Mouse (Mus musculus) kidney, postnatal 14 days (tissue): ENCODE measurements around the gene Smarcc2.
A peak's percentile ranks its signal among the peaks of the same experiment; 100 is the strongest.

Source experiments
- DNase-seq: peaks from one replicate; pipeline ENCODE4 v3.0.0; 2022; ENCODE audit warnings: mixed read lengths

Smarcc2 gene

GRCm38 (mm10) chr10:128458719-128459408 is at the start of gene Smarcc2:
TSS of gene Smarcc2 (plus strand) at chr10:128459248.
- peak; percentile 92 for DNase-seq

DNA sequence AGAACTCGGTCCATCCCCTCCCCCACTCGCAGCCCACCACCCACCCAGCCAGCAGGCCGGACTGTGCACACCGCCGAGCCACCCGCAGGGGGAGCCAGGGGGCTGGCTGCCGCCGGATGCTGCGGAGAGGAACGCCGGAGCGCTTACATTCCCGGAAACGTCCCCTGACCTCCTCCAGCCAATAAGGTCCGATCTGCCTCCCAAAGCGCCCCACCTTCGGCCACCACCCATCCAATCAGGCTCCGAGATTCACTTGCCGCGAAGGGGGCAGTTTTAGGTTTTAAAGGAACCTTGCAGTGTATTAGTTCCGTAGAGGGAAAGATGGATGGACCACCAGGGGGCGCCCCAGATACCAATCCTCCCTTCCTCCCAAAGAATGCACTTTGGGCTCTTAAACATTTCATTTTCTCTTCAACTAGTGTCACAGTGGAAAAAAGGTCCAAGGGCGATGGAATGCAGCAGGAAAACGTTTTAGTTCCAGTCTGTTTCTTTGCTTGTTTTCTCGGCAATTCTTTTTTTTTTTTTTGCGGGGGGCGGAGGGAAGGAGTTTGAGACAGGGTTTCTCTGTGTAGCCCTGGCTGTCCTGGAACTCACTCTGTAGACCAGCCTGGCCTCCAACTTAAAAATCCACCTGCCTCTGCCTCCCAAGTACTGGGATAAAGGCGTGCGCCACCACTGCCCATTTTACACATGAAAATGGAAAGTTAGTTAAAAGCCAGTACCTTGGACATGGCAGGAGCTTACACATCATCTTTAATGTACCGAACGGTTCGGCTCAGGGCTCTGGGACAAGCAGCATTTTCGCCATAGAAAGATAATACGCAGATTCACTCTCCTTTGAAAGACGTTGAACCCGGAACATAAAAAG is 49.1 kb upstream of the Smarcc2 start:
- peak; percentile 98 for DNase-seq

DNA sequence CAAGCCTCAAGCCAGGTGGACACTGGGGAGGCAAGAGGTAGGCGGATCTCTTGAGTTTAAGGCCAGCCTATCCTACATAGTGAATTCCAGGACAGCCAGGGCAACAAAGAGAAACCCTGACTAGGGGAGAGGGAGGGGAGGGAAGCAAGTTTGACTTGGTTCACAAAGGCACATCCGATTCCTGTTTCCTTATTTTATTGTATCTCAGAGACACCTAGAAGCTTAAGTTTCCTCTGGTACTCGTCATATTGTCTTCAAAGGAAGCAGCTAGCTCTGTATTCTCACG is 48.5 kb upstream of the Smarcc2 start:
- DNase-seq: peak; percentile 36

- DNase-seq: peak; percentile 98
Observed at GRCm38 (mm10) chr10:128411211-128412054, 47.6 kb upstream of the Smarcc2 start, which contains the start of the genes Nabp2 and Rnf41. TSS of gene Nabp2 (minus strand) at chr10:128411492. TSS of gene Rnf41 (plus strand) at chr10:128411657.

DNA sequence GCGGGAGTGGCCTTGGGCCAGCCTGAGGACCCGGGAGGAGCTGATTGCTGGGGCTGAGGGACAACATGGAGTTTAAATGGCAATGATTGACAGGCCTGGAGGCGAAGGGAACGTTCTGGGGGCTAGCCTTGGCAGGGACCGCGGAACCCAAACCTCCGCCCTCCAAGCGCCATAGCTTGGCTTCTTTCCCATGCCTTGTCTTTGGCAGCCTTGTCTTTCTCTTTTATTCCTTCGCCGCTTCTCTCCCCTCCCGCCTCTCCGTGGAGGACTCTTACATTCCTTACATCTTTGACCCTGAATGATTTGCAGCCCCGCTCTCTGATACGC is 47.0 kb upstream of the Smarcc2 start:
- DNase-seq: peak; percentile 60

DNA sequence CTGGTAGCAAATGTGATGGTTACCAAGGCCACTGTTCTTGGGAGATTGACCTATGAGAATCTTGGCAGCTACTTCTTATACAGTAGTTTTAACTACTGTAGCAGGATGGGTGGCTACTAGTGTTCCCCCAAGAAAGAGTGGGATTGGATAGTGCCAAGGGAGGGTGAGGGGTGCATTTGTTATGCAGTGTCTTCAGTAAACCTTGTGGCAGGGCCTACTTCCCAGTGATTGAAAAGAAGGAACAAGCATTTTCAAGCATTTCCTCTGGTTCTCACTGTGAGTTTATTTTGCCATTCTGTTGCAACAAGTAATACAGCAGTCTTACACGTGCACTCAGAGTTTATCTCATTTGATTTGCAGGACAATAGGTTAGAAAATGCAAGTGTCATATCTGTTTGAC is 46.5 kb upstream of the Smarcc2 start:
- DNase-seq: no peak

DNA sequence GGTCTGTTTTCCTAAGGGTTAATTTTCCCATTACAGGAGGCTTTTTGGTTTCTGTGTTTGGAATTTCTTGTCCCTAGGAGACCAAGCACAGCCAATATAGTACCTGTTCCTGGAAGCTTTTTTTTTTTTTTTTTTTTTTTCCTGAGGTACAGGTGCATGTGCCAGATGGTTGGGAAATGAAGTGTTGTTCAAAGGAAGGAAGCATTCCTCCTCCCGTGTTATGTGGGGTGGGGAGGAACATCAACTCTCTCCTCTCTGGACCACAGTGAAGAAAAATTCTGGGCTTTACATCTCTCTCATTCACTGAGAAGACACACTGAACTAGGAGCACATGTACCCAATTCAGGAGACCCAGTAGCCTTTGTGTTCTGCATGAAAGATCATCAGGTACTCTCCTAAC is 46.0 kb upstream of the Smarcc2 start:
- DNase-seq: no peak

GRCm38 (mm10) chr10:128414848-128415247 is 44.2 kb upstream of the Smarcc2 start:
- no peak for DNase-seq

GRCm38 (mm10) chr10:128422426-128422825 is 36.6 kb upstream of the Smarcc2 start:
- no peak for DNase-seq

- DNase-seq: no peak
Observed at GRCm38 (mm10) chr10:128424604-128425003, 34.4 kb upstream of the Smarcc2 start.

DNA sequence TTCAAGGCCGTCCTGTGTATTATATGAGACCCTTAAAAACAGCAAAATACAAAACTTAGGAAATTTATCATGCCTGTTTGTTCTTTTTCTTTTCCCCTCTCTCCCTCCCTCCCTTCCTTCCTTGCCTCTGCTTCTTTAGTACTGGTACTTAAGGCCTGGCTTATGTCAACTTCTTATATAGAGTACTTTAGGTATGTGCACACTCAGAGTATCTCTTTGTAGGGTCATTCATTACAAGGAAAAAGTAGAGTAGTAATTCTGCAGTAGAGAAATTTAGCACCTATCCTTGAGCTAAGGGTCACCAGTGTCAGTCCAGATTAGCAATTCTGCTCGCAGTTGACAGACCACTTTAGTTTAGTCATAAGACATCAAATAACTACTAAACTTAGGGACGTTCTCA is 33.8 kb upstream of the Smarcc2 start:
- DNase-seq: no peak

GRCm38 (mm10) chr10:128429052-128429451 is 30.0 kb upstream of the Smarcc2 start:
- DNase-seq: no peak

GRCm38 (mm10) chr10:128429454-128429853 is 29.6 kb upstream of the Smarcc2 start:
- DNase-seq: no peak

DNA sequence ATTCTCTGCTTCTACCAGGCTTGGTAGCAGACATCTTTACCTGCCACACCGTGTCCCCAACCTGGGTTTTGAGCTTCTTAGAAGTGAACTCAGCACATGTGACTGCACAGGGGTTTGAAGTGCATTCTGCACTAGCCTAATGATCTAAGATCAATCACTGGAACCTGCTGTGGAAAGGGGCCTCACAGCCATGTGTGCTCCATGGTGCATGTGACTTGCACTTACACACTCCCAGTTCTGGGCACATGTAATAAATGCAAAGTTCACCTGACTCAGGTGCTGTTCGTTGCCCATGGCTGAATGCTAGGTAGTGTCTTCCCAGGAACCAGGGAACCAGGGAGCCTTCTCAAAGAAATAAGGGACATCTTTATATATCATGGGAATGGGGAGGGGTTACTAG is 25.6 kb upstream of the Smarcc2 start:
- no peak for DNase-seq

- DNase-seq: no peak
Observed at GRCm38 (mm10) chr10:128434681-128435080, 24.4 kb upstream of the Smarcc2 start.

- peak; percentile 90 for DNase-seq
Observed at GRCm38 (mm10) chr10:128435186-128435823, 23.7 kb upstream of the Smarcc2 start.

- DNase-seq: no peak
Observed at GRCm38 (mm10) chr10:128435873-128436272, 23.2 kb upstream of the Smarcc2 start.

- DNase-seq: no peak
Observed at GRCm38 (mm10) chr10:128436376-128436775, 22.7 kb upstream of the Smarcc2 start.

DNA sequence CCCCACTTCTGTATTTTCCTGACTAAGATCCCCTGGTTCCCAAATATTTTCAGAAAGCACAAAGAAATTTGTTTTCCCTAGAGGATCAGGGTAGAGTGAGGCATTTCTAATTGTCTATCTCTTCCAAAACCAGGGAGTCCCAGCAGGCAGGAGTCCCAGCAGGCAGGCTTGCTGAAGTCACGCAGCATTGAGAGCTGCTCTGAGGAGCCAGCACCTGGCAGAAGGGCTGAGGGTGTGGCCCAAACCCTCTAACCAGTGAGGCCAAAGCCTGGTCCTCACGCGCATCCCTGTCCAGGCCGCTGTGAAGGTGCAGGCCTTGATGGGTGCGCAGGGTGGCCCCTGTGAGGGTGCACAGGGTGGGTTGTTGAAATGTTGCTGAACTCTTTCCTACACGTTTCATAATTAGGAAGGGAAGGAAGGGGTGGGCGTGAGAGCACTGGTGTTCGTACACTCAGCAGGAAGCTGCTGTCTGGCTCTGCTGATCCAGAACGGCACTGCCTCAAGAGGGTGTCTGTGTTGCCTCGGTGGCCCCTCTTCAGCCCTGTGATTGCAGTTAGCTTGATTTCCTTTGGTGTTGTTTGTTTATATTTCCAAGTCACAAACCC is 20.3 kb upstream of the Smarcc2 start:
- peak; percentile 45 for DNase-seq

GRCm38 (mm10) chr10:128440407-128440806 is 18.6 kb upstream of the Smarcc2 start:
- peak; percentile 44 for DNase-seq

GRCm38 (mm10) chr10:128441324-128442119 is 17.5 kb upstream of the Smarcc2 start:
- no peak for DNase-seq

DNA sequence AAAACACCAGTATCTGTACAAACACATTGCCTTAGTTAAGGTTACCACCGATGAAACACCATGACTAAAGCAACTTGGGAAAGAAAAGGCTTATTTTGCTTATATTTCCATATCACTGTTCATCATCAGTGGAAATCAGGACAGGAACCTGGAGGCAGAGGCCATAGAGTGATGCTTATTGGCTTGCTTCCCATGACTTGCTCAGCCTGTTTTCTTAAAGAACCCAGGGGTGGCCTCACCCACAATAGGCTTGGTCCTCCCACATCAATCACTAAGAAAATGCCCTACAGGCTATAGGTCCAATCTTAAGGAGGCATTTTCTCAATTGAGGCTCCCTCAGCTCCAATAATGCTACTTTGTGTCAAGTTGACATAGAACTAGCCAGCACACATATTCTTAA is 16.3 kb upstream of the Smarcc2 start:
- no peak for DNase-seq
